Mouse (Mus musculus): ENCODE measurements around the gene AB124611. TPM values are rescaled to one million over a fixed set of nuclear protein-coding genes. Genes with fewer than 3 reads are reported as not detected.
A peak's percentile ranks its signal among the peaks of the same experiment; 100 is the strongest.

Gene AB124611
- polyA plus RNA-seq, 1 experiment from 2014 or later, result 2.6 TPM

DNA sequence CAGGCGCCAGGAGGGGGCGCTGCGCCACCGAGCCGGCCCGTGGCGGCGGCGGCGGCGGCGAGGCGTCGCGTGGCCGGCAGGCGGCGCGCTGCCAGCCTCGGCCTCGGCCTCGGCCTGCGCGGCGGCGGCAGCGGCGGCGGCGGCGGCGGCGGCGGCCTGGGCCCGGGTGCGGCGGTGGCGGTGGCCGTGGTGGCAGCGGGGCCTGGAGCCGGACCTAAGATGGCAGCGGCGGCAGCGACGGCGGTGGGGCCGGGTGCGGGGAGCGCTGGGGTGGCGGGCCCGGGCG lies 20.8 kb downstream of the AB124611 start, which contains the start of gene Carm1:
TSS of gene Carm1 (plus strand) at position 106 of the 286 bp plus-strand sequence.
- peak within 1 kb of the TSS; percentile 97 for H3K27ac ChIP-seq
- no peaks in the 10 kb centered on the region for H3K9me3 ChIP-seq (replicated peaks; ENCODE audit: low read length)
- ATAC-seq (replicated peaks; ENCODE audit: low FRiP score, low read depth) (no peak), DNase-seq (ENCODE audit: low spot score) (no peak)
- H3K4me2 ChIP-seq (ENCODE audit: low read length), result peak within 1 kb of the TSS; percentile 87
- H3K4me1 ChIP-seq (replicated peaks; ENCODE audit: insufficient read depth, low read length), result peaks cover 15% of the 10 kb centered on the region
- peak within 1 kb of the TSS; percentile 96 for H3K9ac ChIP-seq (ENCODE audit: low read depth, low read length)
- WGBS, result 0% methylated on average over 37 of the region's 52 CpGs
- no peak for TF ChIP-seq CTCF (IDR thresholded peaks at IDR 0.05; ENCODE audit: low read depth)
- peak within 1 kb of the TSS; percentile 73 for H3K4me3 ChIP-seq (replicated peaks; ENCODE audit: low read depth, low read length)
- H3K36me3 ChIP-seq (ENCODE audit: insufficient read depth, low read length), result no peaks in the 10 kb centered on the region; the same call in 1 of the 2 replicates
- no peaks in the 10 kb centered on the region for H3K27me3 ChIP-seq (ENCODE audit: insufficient read depth, low read length)

- H3K9ac ChIP-seq (ENCODE audit: low read depth, low read length), result peak overlapping the region; percentile 96
- peak overlapping the region; percentile 97 for H3K27ac ChIP-seq
- H3K36me3 ChIP-seq (ENCODE audit: insufficient read depth, low read length), result no peaks in the 10 kb centered on the region; the same call in 1 of the 2 replicates
- peak overlapping the region; percentile 87 for H3K4me2 ChIP-seq (ENCODE audit: low read length)
- H3K4me1 ChIP-seq (replicated peaks; ENCODE audit: insufficient read depth, low read length), result peaks cover 15% of the 10 kb centered on the region
- ATAC-seq (replicated peaks; ENCODE audit: low FRiP score, low read depth), result peak; percentile 26
- H3K27me3 ChIP-seq (ENCODE audit: insufficient read depth, low read length), result no peaks in the 10 kb centered on the region
- peak; percentile 22; the same call in 1 of the 2 replicates for TF ChIP-seq CTCF (IDR thresholded peaks at IDR 0.05; ENCODE audit: low read depth)
- peak overlapping the region; percentile 73 for H3K4me3 ChIP-seq (replicated peaks; ENCODE audit: low read depth, low read length)
- H3K9me3 ChIP-seq (replicated peaks; ENCODE audit: low read length), result no peaks in the 10 kb centered on the region
- DNase-seq (ENCODE audit: low spot score), result peak; percentile 68
- WGBS, result 1% methylated on average over 61 of the region's 66 CpGs
These were observed 21.3 kb downstream of the AB124611 start for GRCm38 (mm10) chr9:21547075-21547941.

DNA sequence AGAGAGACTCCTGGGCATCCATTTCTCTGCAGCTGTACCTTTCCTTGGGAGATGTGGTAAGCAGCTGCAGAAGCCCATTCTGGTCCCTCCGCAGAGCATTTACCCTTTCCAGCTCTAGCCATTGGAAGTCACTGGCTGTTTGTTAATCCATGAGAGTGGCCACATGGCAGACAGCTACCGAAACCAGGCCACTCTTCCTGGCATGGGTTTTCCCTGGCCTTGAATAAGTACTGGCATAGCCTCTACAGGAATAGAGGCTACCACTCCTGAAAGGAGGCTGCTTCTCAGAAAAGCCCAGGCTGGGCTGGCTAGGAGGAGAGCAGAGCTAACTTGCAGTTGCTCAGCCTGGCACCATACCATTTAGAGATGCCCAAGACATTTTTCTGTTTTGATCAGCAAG lies 25.1 kb downstream of the AB124611 start:
- Histone ChIP-seq H3K9ac (ENCODE audit: low read depth, low read length) (no peak overlapping the region), H3K9me3 (replicated peaks; ENCODE audit: low read length) (no peaks in the 10 kb centered on the region), H3K4me3 (replicated peaks; ENCODE audit: low read depth, low read length) (no peak overlapping the region), H3K27me3 (ENCODE audit: insufficient read depth, low read length) (no peaks in the 10 kb centered on the region), H3K4me2 (ENCODE audit: low read length) (no peak overlapping the region), H3K27ac (no peak overlapping the region), H3K4me1 (replicated peaks; ENCODE audit: insufficient read depth, low read length) (peaks cover 11% of the 10 kb centered on the region), H3K36me3 (ENCODE audit: insufficient read depth, low read length) (no peaks in the 10 kb centered on the region; the same call in 1 of the 2 replicates)
- whole genome bisulfite sequencing, result 96% methylated on average over 2 of the region's 2 CpGs
- ATAC-seq (replicated peaks; ENCODE audit: low FRiP score, low read depth) (no peak), DNase-seq (ENCODE audit: low spot score) (no peak)
- TF ChIP-seq CTCF (IDR thresholded peaks at IDR 0.05; ENCODE audit: low read depth), result no peak

GRCm38 (mm10) chr9:21553607-21554273 lies 27.8 kb downstream of the AB124611 start:
- DNase-seq (ENCODE audit: low spot score), result no peak

DNA sequence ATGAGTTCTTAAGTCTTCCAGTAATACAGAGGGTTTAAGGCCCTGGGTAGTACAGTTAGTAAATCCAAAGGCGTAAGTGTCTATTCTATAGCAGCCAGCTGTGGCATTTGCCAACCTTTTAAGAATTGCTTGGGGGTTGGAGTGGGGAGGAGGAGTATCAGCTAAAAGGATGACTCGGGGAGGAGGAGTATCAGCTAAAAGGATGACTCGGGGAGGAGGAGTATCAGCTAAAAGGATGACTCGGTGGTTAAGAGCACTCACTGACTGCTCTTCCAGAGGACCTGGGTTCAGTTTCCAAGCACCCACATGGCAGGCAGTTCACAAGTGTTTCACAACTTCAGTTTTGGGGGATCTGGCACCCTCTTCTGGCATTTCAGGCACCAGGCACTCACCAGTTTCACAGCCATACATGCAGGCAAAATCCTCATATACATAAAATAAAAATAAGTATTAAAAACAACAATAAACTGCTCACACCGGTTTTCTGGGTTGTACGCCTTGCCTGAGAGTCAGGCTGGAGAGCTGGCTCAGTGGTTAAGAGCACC lies 29.3 kb downstream of the AB124611 start:
- no peaks in the 10 kb centered on the region; the same call in 1 of the 2 replicates for H3K36me3 ChIP-seq (ENCODE audit: insufficient read depth, low read length)
- no peak for DNase-seq (ENCODE audit: low spot score)
- 0 out of 2 replicates have a peak, but pooled peaks cover 5% of the 10 kb centered on the region for H3K4me1 ChIP-seq (replicated peaks; ENCODE audit: insufficient read depth, low read length)
- H3K9me3 ChIP-seq (replicated peaks; ENCODE audit: low read length), result no peaks in the 10 kb centered on the region
- WGBS, result 81% methylated on average over 6 of the region's 6 CpGs
- no peaks in the 10 kb centered on the region for H3K27me3 ChIP-seq (ENCODE audit: insufficient read depth, low read length)
- peak; percentile 16; the same call in 1 of the 2 replicates for TF ChIP-seq CTCF (IDR thresholded peaks at IDR 0.05; ENCODE audit: low read depth)
- H3K4me2 ChIP-seq (ENCODE audit: low read length), result no peak overlapping the region
- ATAC-seq (replicated peaks; ENCODE audit: low FRiP score, low read depth), result no peak
- H3K27ac ChIP-seq, result no peak overlapping the region
- no peak overlapping the region for H3K4me3 ChIP-seq (replicated peaks; ENCODE audit: low read depth, low read length)
- H3K9ac ChIP-seq (ENCODE audit: low read depth, low read length), result no peak overlapping the region

More at GRCm38 (mm10) chr9:21553607-21554273, 27.8 kb downstream of the AB124611 start:
- peaks cover 6% of the 10 kb centered on the region; the same call in 1 of the 2 replicates for H3K4me1 ChIP-seq (replicated peaks; ENCODE audit: insufficient read depth, low read length)
- H3K27ac ChIP-seq, result no peak overlapping the region
- no peaks in the 10 kb centered on the region; the same call in 1 of the 2 replicates for H3K36me3 ChIP-seq (ENCODE audit: insufficient read depth, low read length)
- no peak overlapping the region for H3K4me3 ChIP-seq (replicated peaks; ENCODE audit: low read depth, low read length)
- H3K9me3 ChIP-seq (replicated peaks; ENCODE audit: low read length), result no peaks in the 10 kb centered on the region
- H3K4me2 ChIP-seq (ENCODE audit: low read length), result no peak overlapping the region
- 82% methylated on average over 6 of the region's 6 CpGs for WGBS
- TF ChIP-seq CTCF (IDR thresholded peaks at IDR 0.05; ENCODE audit: low read depth), result no peak
- no peak overlapping the region for H3K9ac ChIP-seq (ENCODE audit: low read depth, low read length)
- no peaks in the 10 kb centered on the region for H3K27me3 ChIP-seq (ENCODE audit: insufficient read depth, low read length)
- ATAC-seq (replicated peaks; ENCODE audit: low FRiP score, low read depth), result no peak

- Histone ChIP-seq H3K4me1 (replicated peaks; ENCODE audit: insufficient read depth, low read length) (0 out of 2 replicates have a peak, but pooled peaks cover 5% of the 10 kb centered on the region), H3K4me2 (ENCODE audit: low read length) (no peak overlapping the region), H3K9ac (ENCODE audit: low read depth, low read length) (no peak overlapping the region), H3K27ac (no peak overlapping the region; the same call in 1 of the 2 replicates), H3K9me3 (replicated peaks; ENCODE audit: low read length) (no peaks in the 10 kb centered on the region), H3K4me3 (replicated peaks; ENCODE audit: low read depth, low read length) (no peak overlapping the region), H3K36me3 (ENCODE audit: insufficient read depth, low read length) (no peaks in the 10 kb centered on the region), H3K27me3 (ENCODE audit: insufficient read depth, low read length) (no peaks in the 10 kb centered on the region)
- no peak for ATAC-seq (replicated peaks; ENCODE audit: low FRiP score, low read depth)
- no peak for TF ChIP-seq CTCF (IDR thresholded peaks at IDR 0.05; ENCODE audit: low read depth)
- DNase-seq (ENCODE audit: low spot score), result no peak
- 86% methylated on average over 2 of the region's 2 CpGs for WGBS
These were observed 31.0 kb downstream of the AB124611 start for GRCm38 (mm10) chr9:21556996-21557395.
